Mouse (Mus musculus) C2C12 (cell line): Measurements from ENCODE around the gene Slc38a1. TPM values are rescaled to one million over a fixed set of nuclear protein-coding genes. Genes with fewer than 3 reads are reported as not detected.

Experiments
- H3K27me3 ChIP-seq: one replicate; pipeline ENCODE4 v1.6.1; 2011; ENCODE audit not compliant: control insufficient read depth, insufficient read depth, insufficient read length
- H3K36me3 ChIP-seq: one replicate; pipeline ENCODE4 v1.6.1; 2011; ENCODE audit not compliant: control insufficient read depth, insufficient read depth
- H3K4me3 ChIP-seq: one replicate; pipeline ENCODE4 v1.5.1; 2011; ENCODE audit warnings: mild to moderate bottlenecking, control low read depth; ENCODE audit not compliant: poor library complexity, insufficient read depth, severe bottlenecking
- H3K79me2 ChIP-seq: one replicate; pipeline ENCODE4 v1.6.1; 2011; ENCODE audit not compliant: control insufficient read depth, insufficient read depth
- H3K79me3 ChIP-seq: one replicate; pipeline ENCODE4 v1.6.1; 2011; ENCODE audit warnings: low read depth, control low read depth
- H3ac ChIP-seq: one replicate; pipeline ENCODE3; 2011; ENCODE audit warnings: low read depth; ENCODE audit not compliant: control insufficient read depth, insufficient read length
- CEBPB ChIP-seq: IDR thresholded peaks from one replicate; pipeline ENCODE4 v1.6.1; 2011; ENCODE audit warnings: low read depth, mild to moderate bottlenecking, control low read depth, moderate library complexity
- CTCF ChIP-seq: IDR thresholded peaks from one replicate; pipeline ENCODE4 v1.5.1; 2011; ENCODE audit not compliant: control insufficient read depth, insufficient read depth, insufficient read length
- FOSL1 ChIP-seq: IDR thresholded peaks from one replicate; pipeline ENCODE4 v1.8.0; 2011; ENCODE audit warnings: mild to moderate bottlenecking, low read length; ENCODE audit not compliant: poor library complexity, insufficient read depth, severe bottlenecking
- MAX ChIP-seq: IDR thresholded peaks from one replicate; pipeline ENCODE4 v1.6.1; 2011; ENCODE audit warnings: mild to moderate bottlenecking, control low read depth
- MYOD1 ChIP-seq: IDR thresholded peaks from one replicate; pipeline ENCODE4 v1.6.1; 2011; ENCODE audit warnings: low read depth; ENCODE audit not compliant: control insufficient read depth, insufficient read length
- MYOG ChIP-seq: IDR thresholded peaks from one replicate; pipeline ENCODE4 v1.6.1; 2011; ENCODE audit not compliant: control insufficient read depth, insufficient read length; ENCODE audit errors: extremely low read depth
- USF1 ChIP-seq: IDR thresholded peaks from one replicate; pipeline ENCODE4 v1.6.1; 2011; ENCODE audit warnings: low read depth, mild to moderate bottlenecking, control low read depth, moderate library complexity
- polyA plus RNA-seq: library from polyadenylated mRNA; unstranded; fragments of >200 nt; fragmentation: generic; extraction: Trizol; gene quantifications from one replicate; pipeline ENCODE4 v1.2.1, GENCODE M21; 2012; ENCODE audit warnings: missing spikeins

The Slc38a1 gene
- polyA plus RNA-seq, 1 experiment = 31.8 TPM

DNA sequence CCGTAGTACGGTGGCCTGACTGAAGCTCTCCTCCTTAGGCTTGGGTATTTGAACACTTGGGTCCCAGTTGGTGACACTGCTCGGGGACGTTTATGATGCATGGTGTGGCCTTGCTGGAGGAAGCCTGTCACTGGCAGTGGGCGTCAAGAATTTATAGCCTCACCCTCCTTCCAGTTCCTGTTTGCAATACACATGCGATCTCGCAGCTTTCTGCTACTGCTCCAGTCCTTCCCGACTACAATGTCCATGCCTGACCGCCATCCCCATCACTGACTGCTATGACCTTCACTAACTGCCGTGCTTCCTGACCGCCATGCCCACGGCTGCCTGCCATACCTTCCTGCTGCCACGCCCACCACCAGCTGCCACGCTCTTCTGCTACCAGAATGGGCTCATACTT is 12.8 kb upstream of the Slc38a1 start:
- Histone ChIP-seq H3K27me3 (peaks cover 3% of the 10 kb centered on the region), H3ac (no peak overlapping the region), H3K36me3 (no peaks in the 10 kb centered on the region), H3K79me3 (no peaks in the 10 kb centered on the region), H3K79me2 (no peaks in the 10 kb centered on the region), H3K4me3 (no peak overlapping the region)
- TF ChIP-seq MYOG = no peak
- no peak for TF ChIP-seq FOSL1
- no peak for TF ChIP-seq USF1
- TF ChIP-seq CTCF = no peak
- TF ChIP-seq CEBPB = no peak
- no peak for TF ChIP-seq MAX
- no peak for TF ChIP-seq MYOD1

- Histone ChIP-seq H3K79me3 (no peaks in the 10 kb centered on the region), H3K4me3 (no peak overlapping the region), H3ac (no peak overlapping the region), H3K27me3 (peaks cover 3% of the 10 kb centered on the region), H3K36me3 (no peaks in the 10 kb centered on the region), H3K79me2 (no peaks in the 10 kb centered on the region)
- TF ChIP-seq CTCF (no peak), CEBPB (no peak), MYOG (no peak), MAX (no peak), FOSL1 (no peak), MYOD1 (no peak), USF1 (no peak)
Observed at GRCm38 (mm10) chr15:96654714-96655113, 12.0 kb upstream of the Slc38a1 start.

GRCm38 (mm10) chr15:96653011-96653410 is 10.3 kb upstream of the Slc38a1 start:
- Histone ChIP-seq H3ac (no peak overlapping the region), H3K79me2 (no peaks in the 10 kb centered on the region), H3K4me3 (no peak overlapping the region), H3K36me3 (no peaks in the 10 kb centered on the region), H3K79me3 (no peaks in the 10 kb centered on the region), H3K27me3 (peaks cover under 1% of the 10 kb centered on the region)
- no peak for TF ChIP-seq USF1
- TF ChIP-seq MAX = no peak
- TF ChIP-seq CEBPB = no peak
- no peak for TF ChIP-seq CTCF
- TF ChIP-seq FOSL1 = no peak
- no peak for TF ChIP-seq MYOD1
- TF ChIP-seq MYOG = no peak

DNA sequence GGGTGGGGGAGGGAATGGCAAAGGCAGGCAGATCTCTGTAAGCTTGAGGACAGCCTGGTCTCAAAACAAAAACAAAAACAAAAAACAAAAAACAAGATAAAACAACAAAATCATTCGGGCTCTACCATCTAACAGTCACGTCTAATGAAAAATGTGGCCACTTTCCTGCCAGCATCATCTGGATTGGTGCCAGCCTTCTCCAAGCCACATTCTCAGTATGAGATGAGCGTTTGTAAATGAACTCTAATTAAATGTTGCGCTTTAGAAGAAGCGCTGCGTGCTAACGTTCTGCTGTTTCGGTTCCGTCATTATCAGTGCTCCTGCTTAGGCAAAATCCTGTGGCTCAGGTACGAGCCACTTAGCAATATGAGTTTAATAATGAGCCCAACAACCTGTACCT is 9.8 kb upstream of the Slc38a1 start:
- H3K4me3 ChIP-seq = no peak overlapping the region
- no peaks in the 10 kb centered on the region for H3K36me3 ChIP-seq
- no peaks in the 10 kb centered on the region for H3K27me3 ChIP-seq
- H3ac ChIP-seq = no peak overlapping the region
- TF ChIP-seq MYOD1 (no peak), USF1 (no peak), MYOG (no peak), CTCF (no peak), FOSL1 (no peak), MAX (no peak), CEBPB (no peak)
- H3K79me2 ChIP-seq = no peaks in the 10 kb centered on the region
- no peaks in the 10 kb centered on the region for H3K79me3 ChIP-seq

- H3K27me3 ChIP-seq = no peaks in the 10 kb centered on the region
- H3ac ChIP-seq = no peak overlapping the region
- no peak overlapping the region for H3K4me3 ChIP-seq
- H3K79me2 ChIP-seq = no peaks in the 10 kb centered on the region
- H3K79me3 ChIP-seq = no peaks in the 10 kb centered on the region
- H3K36me3 ChIP-seq = no peaks in the 10 kb centered on the region
- TF ChIP-seq MYOG (no peak), FOSL1 (no peak), MAX (no peak), CTCF (no peak), MYOD1 (no peak), USF1 (no peak), CEBPB (no peak)
Observed at GRCm38 (mm10) chr15:96647376-96647775, 4.7 kb upstream of the Slc38a1 start.

DNA sequence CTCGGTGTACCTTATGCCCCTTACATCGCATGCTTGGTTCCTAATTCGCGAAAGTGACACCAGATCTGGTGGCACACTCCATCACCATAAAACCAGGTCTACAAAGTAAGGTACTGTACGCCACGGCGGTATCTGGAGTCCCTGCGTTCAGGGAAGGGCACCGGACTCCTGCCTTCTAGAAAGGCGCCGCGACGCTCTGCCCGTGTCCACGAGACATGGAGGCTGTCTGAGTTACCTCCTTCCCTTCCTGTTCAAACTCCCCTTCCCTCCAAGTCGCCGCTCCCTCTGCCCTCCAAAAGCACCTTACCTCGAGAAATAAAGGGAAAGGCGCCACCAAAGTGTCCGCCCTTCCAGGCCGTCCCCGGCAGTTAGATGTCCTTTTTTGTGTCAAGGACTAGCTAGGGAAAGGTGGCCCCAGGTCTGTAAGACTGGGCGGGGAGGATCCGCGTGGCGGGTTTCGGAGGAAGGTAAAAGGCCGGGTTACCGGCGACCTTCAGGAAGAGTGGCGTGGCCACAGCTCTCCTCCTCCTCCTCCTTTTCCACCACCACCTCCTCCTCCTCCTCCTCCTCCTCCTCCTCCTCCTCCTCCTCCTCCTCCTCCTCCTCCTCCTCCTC is 785 bp downstream of the Slc38a1 start:
- H3K27me3 ChIP-seq = no peaks in the 10 kb centered on the region
- peaks cover 9% of the 10 kb centered on the region for H3K36me3 ChIP-seq
- TF ChIP-seq USF1 (no peak), MYOD1 (no peak), FOSL1 (no peak), MYOG (no peak), MAX (no peak), CEBPB (no peak), CTCF (no peak)
- peaks cover 51% of the 10 kb centered on the region for H3K79me2 ChIP-seq
- H3K79me3 ChIP-seq = peaks cover 42% of the 10 kb centered on the region
- peak overlapping the region; percentile 79 for H3ac ChIP-seq
- H3K4me3 ChIP-seq = peak overlapping the region; percentile 81
